Mouse (Mus musculus): ENCODE measurements around the gene Pltp.

GRCm38 (mm10) chr2:164857842-164858553, 487 bp upstream of the Pltp start:
- no peak for TF ChIP-seq CTCF (IDR thresholded peaks at IDR 0.05; ENCODE audit: extremely low read depth, insufficient read depth, insufficient read length, insufficient replicate concordance)
- TF ChIP-seq POLR2A (IDR thresholded peaks at IDR 0.05; ENCODE audit: low read depth, low read length), result no peak

Data from spleen, adult 2 months (tissue).